Mouse (Mus musculus): ENCODE data around the gene Slc31a2.

- TF ChIP-seq POLR2AphosphoS2 (IDR thresholded peaks at IDR 0.05; ENCODE audit: insufficient read length, low read depth): no peak
- no peak for TF ChIP-seq MYOD1 (IDR thresholded peaks at IDR 0.05; ENCODE audit: control insufficient read depth in 1 of 3, insufficient read length in 2 of 3, low read depth in 2 of 3)
- no peak for TF ChIP-seq POLR2A (IDR thresholded peaks at IDR 0.05; ENCODE audit: insufficient read length, low read depth)
Measured at GRCm38 (mm10) chr4:62229448-62229847, 32.9 kb upstream of the Slc31a2 start.
